Mouse (Mus musculus) heart, postnatal 0 days (tissue): ENCODE data around the gene Upf1.

Experiments
- CTCF ChIP-seq: IDR thresholded peaks from 2 replicates; pipeline ENCODE4 v1.5.1; 2016; ENCODE audit warnings: antibody characterized with exemption, control low read depth, low read depth
- EP300 ChIP-seq: IDR thresholded peaks from 2 replicates; pipeline ENCODE4 v1.6.1; 2016; ENCODE audit warnings: antibody characterized with exemption, low read depth

DNA sequence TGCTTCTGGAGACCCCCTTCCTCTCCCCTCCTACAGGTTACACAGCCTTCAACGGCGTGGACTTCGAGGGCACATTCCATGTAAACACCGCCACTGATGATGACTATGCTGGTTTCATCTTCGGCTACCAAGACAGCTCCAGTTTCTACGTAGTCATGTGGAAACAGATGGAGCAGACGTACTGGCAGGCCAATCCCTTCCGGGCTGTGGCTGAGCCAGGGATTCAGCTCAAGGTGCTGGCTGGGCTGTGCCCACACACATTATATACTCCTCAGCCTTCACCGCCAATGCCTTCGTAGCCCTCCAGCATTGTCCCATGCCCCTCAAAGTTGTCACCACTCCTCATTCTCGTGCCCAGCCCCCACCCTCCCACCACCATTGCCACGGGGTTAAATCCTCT, 27.0 kb upstream of the Upf1 start:
- TF ChIP-seq EP300: no peak
- no peak for TF ChIP-seq CTCF
